Mouse (Mus musculus) lung, postnatal 0 days (tissue): ENCODE data around the gene Nacc2. TPM values are rescaled to one million over a fixed set of nuclear protein-coding genes. Genes with fewer than 3 reads are reported as not detected.

ENCODE experiments used
- ATAC-seq: fragments of 200-750 bp; cut with Nextera tagmentation; 2 replicates; pipeline ENCODE4 v1.8.0; 2017; ENCODE audit warnings: moderate library complexity
- DNase-seq: peaks from one replicate; pipeline ENCODE4 v3.0.0-alpha.2; 2016; ENCODE audit warnings: low spot score
- H3K27ac ChIP-seq: fragments of 300-500 bp; sonication (generic); 2 replicates; pipeline ENCODE4 v1.5.1; 2014; ENCODE audit warnings: antibody characterized with exemption, mild to moderate bottlenecking, low read length, mixed read lengths
- H3K27me3 ChIP-seq: fragments of 300-500 bp; sonication (generic); replicated peaks from 2 replicates; pipeline ENCODE4 v1.6.1; 2014; ENCODE audit warnings: low read length, mixed read lengths; ENCODE audit not compliant: insufficient read depth
- H3K36me3 ChIP-seq: fragments of 300-500 bp; sonication (generic); 2 replicates; pipeline ENCODE4 v1.6.1; 2014; ENCODE audit warnings: low read length, mixed read lengths; ENCODE audit not compliant: insufficient read depth
- H3K4me1 ChIP-seq: fragments of 300-500 bp; sonication (generic); 2 replicates; pipeline ENCODE4 v1.6.1; 2014; ENCODE audit warnings: antibody characterized with exemption, low read depth, low read length, mixed read lengths; ENCODE audit not compliant: insufficient read depth
- H3K4me2 ChIP-seq: fragments of 300-500 bp; sonication (generic); replicated peaks from 2 replicates; pipeline ENCODE4 v1.6.1; 2014; ENCODE audit warnings: low read depth, mild to moderate bottlenecking, low read length, moderate library complexity, mixed read lengths
- H3K4me3 ChIP-seq: fragments of 300-500 bp; sonication (generic); 2 replicates; pipeline ENCODE4 v1.5.1; 2014; ENCODE audit warnings: low read depth, low read length
- H3K9ac ChIP-seq: fragments of 300-500 bp; sonication (generic); replicated peaks from 2 replicates; pipeline ENCODE4 v1.6.1; 2014; ENCODE audit warnings: low read depth, mild to moderate bottlenecking
- H3K9me3 ChIP-seq: fragments of 300-500 bp; sonication (generic); 2 replicates; pipeline ENCODE4 v1.6.1; 2016; ENCODE audit warnings: low read length, mixed read lengths
- CTCF ChIP-seq: IDR thresholded peaks from 2 replicates; pipeline ENCODE4 v1.5.1; 2016; ENCODE audit warnings: antibody characterized with exemption, mild to moderate bottlenecking
- EP300 ChIP-seq: IDR thresholded peaks from 2 replicates; pipeline ENCODE4 v1.6.1; 2016; ENCODE audit warnings: antibody characterized with exemption, mild to moderate bottlenecking, control low read depth
- WGBS: fragments of 180-500 bp; shearing (Covaris S2); extraction: QIAGEN DNeasy Blood & Tissue Kit; methylation state at CpG from one replicate; pipeline ENCODE4 v1.1.7; 2014; 5-methylcytosine and 5-hydroxymethylcytosine counted together
- polyA plus RNA-seq: library from polyadenylated mRNA; unstranded; fragments of >200 nt; fragmentation: Nextera tagmentation; extraction: Ambion mirVana; gene quantifications from 2 replicates; pipeline ENCODE4 v1.2.1, GENCODE M21; 2015

Nacc2 gene
- polyA plus RNA-seq, 1 experiment from 2014 or later, result 7.1 TPM

DNA sequence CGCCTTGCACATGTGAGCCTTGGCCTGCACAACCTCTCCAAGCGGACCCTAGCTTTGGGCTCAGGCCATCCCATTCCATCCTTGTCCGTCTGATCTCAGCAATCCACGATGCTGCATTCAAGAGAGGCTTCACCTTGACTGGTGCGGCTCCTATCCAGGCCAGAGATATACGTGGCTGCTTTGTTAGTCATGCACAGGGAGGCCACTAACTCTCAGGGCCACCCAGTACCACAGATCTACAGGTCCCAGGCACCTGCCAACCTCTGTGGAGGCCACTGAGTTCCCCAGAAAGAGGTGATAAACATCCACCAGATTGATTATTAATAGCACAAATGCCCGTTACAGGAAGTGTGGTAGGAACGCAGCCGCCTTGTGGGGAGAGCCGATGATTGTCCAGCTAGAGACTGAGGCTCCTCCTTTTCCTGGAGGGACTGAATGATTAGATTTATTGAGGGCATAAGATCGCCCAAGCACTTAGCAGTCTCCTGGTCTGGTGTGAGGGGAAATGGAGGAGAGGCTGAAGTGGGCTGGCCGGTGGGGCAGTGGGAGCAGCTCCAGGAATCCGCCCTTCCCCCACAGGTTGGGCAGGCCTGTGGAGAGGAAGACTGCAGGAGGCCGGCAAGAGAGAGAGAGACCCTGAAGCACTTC, 81.7 kb downstream of the Nacc2 start:
- Histone ChIP-seq H3K9ac (no peak overlapping the region), H3K36me3 (no peaks in the 10 kb centered on the region), H3K4me1 (peaks cover 2% of the 10 kb centered on the region; the same call in 1 of the 2 replicates), H3K4me3 (no peak overlapping the region), H3K9me3 (no peaks in the 10 kb centered on the region), H3K27ac (no peak overlapping the region), H3K27me3 (no peaks in the 10 kb centered on the region), H3K4me2 (no peak overlapping the region)
- TF ChIP-seq EP300 (no peak), CTCF (no peak)
- DNase-seq (peak; percentile 13), ATAC-seq (peak; percentile 38; the same call in 1 of the 2 replicates)
- WGBS, result 34% methylated on average over 13 of the region's 14 CpGs

DNA sequence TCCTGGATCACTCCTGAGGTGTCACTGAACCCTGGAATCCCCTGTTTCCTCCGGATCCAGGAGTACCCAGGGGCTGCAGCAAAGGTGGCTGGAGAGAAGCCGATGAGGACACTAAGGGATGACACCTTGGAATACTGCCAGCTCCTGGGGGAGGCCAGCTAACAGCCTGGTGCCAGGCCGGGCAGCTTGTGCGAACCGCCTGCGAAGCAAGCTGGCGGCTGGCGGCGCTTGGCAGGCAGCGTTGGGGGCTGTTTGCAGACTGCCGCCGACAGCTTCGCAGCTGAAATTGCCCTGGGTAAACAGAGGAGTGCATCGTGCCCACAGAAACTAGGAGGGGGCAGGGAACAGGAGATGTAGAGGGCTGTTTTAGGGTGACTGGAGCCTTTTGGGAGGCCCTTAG, 83.1 kb downstream of the Nacc2 start:
- Histone ChIP-seq H3K27me3 (no peaks in the 10 kb centered on the region), H3K4me1 (peaks cover 2% of the 10 kb centered on the region; the same call in 1 of the 2 replicates), H3K4me2 (no peak overlapping the region), H3K9me3 (no peaks in the 10 kb centered on the region), H3K4me3 (no peak overlapping the region), H3K27ac (no peak overlapping the region), H3K9ac (no peak overlapping the region), H3K36me3 (no peaks in the 10 kb centered on the region)
- DNase-seq, result no peak
- 32% methylated on average over 14 of the region's 14 CpGs for WGBS
- TF ChIP-seq CTCF (no peak), EP300 (no peak)
- ATAC-seq, result no peak

DNA sequence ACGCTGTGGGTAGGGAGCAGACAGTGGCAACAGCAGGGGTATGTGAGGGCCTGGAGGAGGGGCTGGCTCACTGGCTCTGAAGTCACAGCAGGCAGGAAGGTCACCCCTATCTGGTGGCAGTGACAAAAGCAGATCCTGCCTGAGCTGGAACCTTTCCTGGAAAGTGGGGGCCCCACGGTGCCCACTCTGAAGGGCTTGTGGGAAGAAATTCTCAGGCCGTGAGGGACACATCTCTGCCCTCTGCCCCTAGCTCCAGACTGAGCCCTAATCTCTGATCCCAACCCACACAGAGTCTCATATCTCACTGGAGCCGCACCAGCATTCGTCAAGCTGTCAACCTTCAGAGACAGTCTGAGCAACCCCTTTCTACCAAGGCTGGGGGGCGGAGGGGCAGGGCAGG, 85.6 kb downstream of the Nacc2 start:
- TF ChIP-seq CTCF (no peak), EP300 (no peak)
- ATAC-seq, result no peak
- no peaks in the 10 kb centered on the region for H3K36me3 ChIP-seq
- DNase-seq, result no peak
- WGBS, result 35% methylated on average over 6 of the region's 6 CpGs
- no peaks in the 10 kb centered on the region for H3K27me3 ChIP-seq
- no peak overlapping the region for H3K9ac ChIP-seq
- H3K27ac ChIP-seq, result no peak overlapping the region
- H3K9me3 ChIP-seq, result no peaks in the 10 kb centered on the region
- peaks cover 2% of the 10 kb centered on the region; the same call in 1 of the 2 replicates for H3K4me1 ChIP-seq
- H3K4me2 ChIP-seq, result no peak overlapping the region
- no peak overlapping the region for H3K4me3 ChIP-seq

DNA sequence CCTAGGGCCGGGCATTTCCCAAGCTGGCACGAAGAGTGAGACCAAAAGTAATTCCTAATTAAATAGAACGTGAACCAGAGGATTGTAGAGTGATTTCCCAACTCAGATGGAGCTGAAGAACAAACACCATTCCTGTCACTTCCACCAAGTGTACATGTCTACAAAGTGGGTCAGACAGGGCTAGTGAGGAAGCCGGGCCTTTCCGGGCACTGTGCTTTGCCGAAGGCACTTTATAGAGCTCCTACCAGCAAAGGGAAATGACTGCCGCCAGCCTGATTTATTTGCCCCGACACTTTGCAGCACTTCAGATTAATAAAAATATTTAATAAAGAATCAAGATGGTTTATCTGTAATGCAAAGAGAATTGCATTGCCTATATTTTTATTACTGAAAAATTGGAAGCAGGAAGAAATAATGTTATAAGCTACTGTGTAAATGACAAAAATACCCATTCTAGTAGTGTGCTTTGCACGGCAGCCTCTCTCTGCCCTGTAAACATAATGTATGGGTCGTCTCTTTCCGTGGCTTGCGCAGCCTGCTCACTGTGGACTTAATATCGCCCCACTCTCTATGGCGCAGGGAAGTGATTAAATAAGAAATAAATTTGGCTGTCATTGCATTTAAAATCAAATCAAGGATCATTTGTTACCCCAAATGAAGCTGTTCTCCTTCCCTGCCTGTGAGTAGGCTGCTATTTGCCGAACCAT, 88.5 kb downstream of the Nacc2 start:
- WGBS, result 61% methylated on average over 15 of the region's 15 CpGs
- Histone ChIP-seq H3K4me1 (no peaks in the 10 kb centered on the region), H3K36me3 (no peaks in the 10 kb centered on the region), H3K9ac (no peak overlapping the region), H3K4me2 (no peak overlapping the region), H3K27ac (no peak overlapping the region), H3K4me3 (no peak overlapping the region), H3K9me3 (no peaks in the 10 kb centered on the region), H3K27me3 (no peaks in the 10 kb centered on the region)
- DNase-seq (no peak), ATAC-seq (no peak)
- TF ChIP-seq CTCF (no peak), EP300 (no peak)

DNA sequence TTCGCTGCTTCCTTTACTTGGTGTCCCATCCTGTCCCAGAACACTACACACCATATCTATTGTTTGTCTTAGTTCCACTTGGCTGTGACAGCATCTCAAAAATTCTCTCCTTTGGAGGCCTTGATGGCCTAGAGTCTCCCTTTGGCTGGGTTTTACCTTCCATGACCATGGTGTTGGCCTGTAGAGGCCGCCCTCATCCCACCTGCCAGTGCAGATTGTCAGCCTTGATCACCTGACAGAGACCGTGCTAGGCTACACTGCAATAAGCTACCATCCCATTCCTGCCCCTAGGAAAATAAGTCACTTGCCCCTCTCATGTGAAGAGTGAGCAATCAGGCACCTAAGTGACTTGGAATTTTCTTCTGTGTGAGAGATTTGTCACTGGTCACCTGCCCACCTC, 92.7 kb downstream of the Nacc2 start:
- Histone ChIP-seq H3K4me2 (no peak overlapping the region), H3K4me1 (no peaks in the 10 kb centered on the region), H3K9me3 (no peaks in the 10 kb centered on the region), H3K27me3 (no peaks in the 10 kb centered on the region), H3K27ac (no peak overlapping the region), H3K9ac (no peak overlapping the region), H3K36me3 (no peaks in the 10 kb centered on the region), H3K4me3 (no peak overlapping the region)
- DNase-seq (no peak), ATAC-seq (no peak)
- WGBS, result 43% methylated on average over 3 of the region's 3 CpGs
- TF ChIP-seq CTCF (peak; percentile 48), EP300 (no peak)

DNA sequence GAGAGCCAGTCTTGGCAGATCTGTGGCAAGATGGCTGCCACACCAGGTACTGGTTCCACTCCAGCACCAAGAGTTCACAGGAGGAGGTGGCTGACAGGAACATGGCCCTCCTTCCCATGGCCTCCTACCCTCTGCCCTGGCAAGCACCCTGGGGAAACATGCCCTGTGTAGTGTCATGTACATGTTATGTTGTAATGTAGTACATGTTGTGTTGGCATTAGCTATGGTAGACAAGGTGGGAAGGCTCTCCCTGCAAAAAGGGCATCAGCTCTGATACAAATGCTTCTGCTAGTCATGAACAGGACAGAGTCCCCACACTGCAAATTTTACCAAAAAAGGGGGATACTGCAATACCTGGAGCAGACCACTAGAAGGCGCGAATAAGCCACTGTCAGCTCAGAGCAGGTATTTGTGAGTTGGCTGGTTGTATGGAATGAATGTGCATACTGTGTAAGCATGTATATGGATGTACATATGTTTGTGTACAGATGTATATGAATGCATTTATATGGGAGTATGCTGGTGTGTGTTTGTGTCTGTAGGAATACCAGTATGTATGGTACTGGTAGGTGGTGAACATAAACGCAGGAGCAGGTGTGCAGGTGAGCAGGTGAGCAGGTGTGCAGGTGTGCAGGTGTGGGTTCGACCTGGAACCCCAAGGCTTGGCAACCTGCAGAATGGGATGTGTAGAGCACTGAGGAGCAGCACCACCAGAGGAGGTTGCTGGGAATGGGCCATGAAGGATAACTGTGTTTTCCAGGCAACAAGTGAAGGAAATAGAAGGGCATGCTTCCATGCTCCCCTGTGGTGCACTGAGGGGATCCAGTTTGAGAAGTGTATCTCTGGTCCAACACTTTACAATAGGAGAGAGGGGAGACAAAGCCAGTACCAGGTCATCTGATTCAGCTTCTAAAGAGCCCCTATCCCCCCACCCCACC, 98.6 kb downstream of the Nacc2 start:
- Histone ChIP-seq H3K27me3 (no peaks in the 10 kb centered on the region), H3K4me2 (no peak overlapping the region), H3K9me3 (no peaks in the 10 kb centered on the region), H3K27ac (no peak overlapping the region), H3K36me3 (no peaks in the 10 kb centered on the region), H3K9ac (no peak overlapping the region), H3K4me1 (no peaks in the 10 kb centered on the region), H3K4me3 (no peak overlapping the region)
- ATAC-seq (no peak), DNase-seq (peak; percentile 37)
- 32% methylated on average over 4 of the region's 4 CpGs for WGBS
- TF ChIP-seq EP300, result no peak
- TF ChIP-seq CTCF, result peak; percentile 84
